Mouse (Mus musculus): ENCODE measurements around the gene Fbxl14. TPM values are rescaled to one million over a fixed set of nuclear protein-coding genes. Genes with fewer than 3 reads are reported as not detected.
A peak's percentile ranks its signal among the peaks of the same experiment; 100 is the strongest.

Fbxl14 gene
- polyA plus RNA-seq, 1 experiment from 2014 or later: 7.5 TPM

GRCm38 (mm10) chr6:119485486-119485885 lies 6.0 kb downstream of the Fbxl14 start:
- Histone ChIP-seq H3K27ac (replicated peaks; ENCODE audit: low read depth, low read length) (no peak overlapping the region), H3K4me1 (ENCODE audit: control insufficient read depth, insufficient read depth, low read length) (peaks cover 13% of the 10 kb centered on the region)
- peak; percentile 80 for DNase-seq (ENCODE audit: low spot score)

DNA sequence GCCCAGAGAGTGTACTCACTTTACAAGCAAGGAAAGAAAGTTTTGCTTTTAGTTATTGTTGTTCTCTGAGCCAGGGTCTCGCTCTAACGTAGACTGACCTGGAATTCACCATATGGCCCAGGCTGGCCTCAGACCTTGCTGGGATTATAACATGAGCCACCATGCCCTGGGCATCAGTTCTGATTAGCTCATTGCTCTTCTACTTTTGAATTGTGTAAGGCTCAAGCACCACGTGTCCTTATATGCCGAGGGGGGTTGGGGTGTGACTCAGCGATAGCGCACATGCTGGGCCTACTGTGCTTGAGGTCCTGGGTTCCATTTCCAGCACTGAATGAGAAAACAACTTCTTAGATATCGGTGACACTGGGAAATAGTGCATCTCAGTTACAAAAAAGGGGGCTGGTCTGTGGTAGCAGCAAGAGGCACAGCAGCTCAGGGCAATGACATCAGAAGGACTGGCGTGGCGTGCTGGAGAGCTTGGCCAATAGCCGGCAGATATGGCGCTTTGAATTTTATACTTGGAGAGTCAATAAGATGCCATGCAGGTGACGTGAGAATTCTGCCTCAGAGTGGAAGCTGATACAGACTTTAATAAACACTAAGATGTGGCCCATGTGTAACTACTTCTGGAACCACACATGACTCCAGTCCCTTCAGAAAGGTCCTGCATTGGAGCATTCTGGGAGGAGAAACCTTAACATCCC lies 7.1 kb downstream of the Fbxl14 start:
- DNase-seq (ENCODE audit: low spot score) (no peak), ATAC-seq (ENCODE audit: low read depth) (no peak)
- H3K27me3 ChIP-seq (replicated peaks; ENCODE audit: control insufficient read depth, insufficient read depth, low read length): no peaks in the 10 kb centered on the region
- no peak overlapping the region for H3K9ac ChIP-seq (ENCODE audit: low read depth, low read length)
- peaks cover 16% of the 10 kb centered on the region for H3K36me3 ChIP-seq (ENCODE audit: control insufficient read depth, insufficient read depth, low read length)
- H3K4me1 ChIP-seq (ENCODE audit: control insufficient read depth, insufficient read depth, low read length): peaks cover 19% of the 10 kb centered on the region
- no peak overlapping the region for H3K4me3 ChIP-seq (ENCODE audit: low read depth, low read length)
- H3K9me3 ChIP-seq (ENCODE audit: control insufficient read depth, low read length): no peaks in the 10 kb centered on the region
- 79% methylated on average over 12 of the region's 12 CpGs for WGBS
- no peak overlapping the region for H3K27ac ChIP-seq (replicated peaks; ENCODE audit: low read depth, low read length)
- H3K4me2 ChIP-seq (ENCODE audit: low read depth, low read length): no peak overlapping the region

More at GRCm38 (mm10) chr6:119485486-119485885, 6.0 kb downstream of the Fbxl14 start:
- ATAC-seq (ENCODE audit: low read depth): no peak
- H3K27me3 ChIP-seq (replicated peaks; ENCODE audit: control insufficient read depth, insufficient read depth, low read length): no peaks in the 10 kb centered on the region
- peaks cover 20% of the 10 kb centered on the region for H3K36me3 ChIP-seq (ENCODE audit: control insufficient read depth, insufficient read depth, low read length)
- no peak overlapping the region for H3K4me2 ChIP-seq (ENCODE audit: low read depth, low read length)
- no peaks in the 10 kb centered on the region for H3K9me3 ChIP-seq (ENCODE audit: control insufficient read depth, low read length)
- 8% methylated on average over 2 of the region's 2 CpGs for WGBS
- no peak overlapping the region for H3K9ac ChIP-seq (ENCODE audit: low read depth, low read length)
- H3K4me3 ChIP-seq (ENCODE audit: low read depth, low read length): no peak overlapping the region

GRCm38 (mm10) chr6:119487085-119487458 lies 7.6 kb downstream of the Fbxl14 start:
- peaks cover 17% of the 10 kb centered on the region for H3K4me1 ChIP-seq (ENCODE audit: control insufficient read depth, insufficient read depth, low read length)
- no peaks in the 10 kb centered on the region for H3K9me3 ChIP-seq (ENCODE audit: control insufficient read depth, low read length)
- H3K27me3 ChIP-seq (replicated peaks; ENCODE audit: control insufficient read depth, insufficient read depth, low read length): no peaks in the 10 kb centered on the region
- WGBS: 86% methylated on average over 7 of the region's 7 CpGs
- no peak overlapping the region for H3K4me3 ChIP-seq (ENCODE audit: low read depth, low read length)
- H3K27ac ChIP-seq (replicated peaks; ENCODE audit: low read depth, low read length): no peak overlapping the region
- H3K9ac ChIP-seq (ENCODE audit: low read depth, low read length): no peak overlapping the region
- no peak overlapping the region for H3K4me2 ChIP-seq (ENCODE audit: low read depth, low read length)
- peaks cover 16% of the 10 kb centered on the region for H3K36me3 ChIP-seq (ENCODE audit: control insufficient read depth, insufficient read depth, low read length)
- DNase-seq (ENCODE audit: low spot score) (no peak), ATAC-seq (ENCODE audit: low read depth) (no peak)

DNA sequence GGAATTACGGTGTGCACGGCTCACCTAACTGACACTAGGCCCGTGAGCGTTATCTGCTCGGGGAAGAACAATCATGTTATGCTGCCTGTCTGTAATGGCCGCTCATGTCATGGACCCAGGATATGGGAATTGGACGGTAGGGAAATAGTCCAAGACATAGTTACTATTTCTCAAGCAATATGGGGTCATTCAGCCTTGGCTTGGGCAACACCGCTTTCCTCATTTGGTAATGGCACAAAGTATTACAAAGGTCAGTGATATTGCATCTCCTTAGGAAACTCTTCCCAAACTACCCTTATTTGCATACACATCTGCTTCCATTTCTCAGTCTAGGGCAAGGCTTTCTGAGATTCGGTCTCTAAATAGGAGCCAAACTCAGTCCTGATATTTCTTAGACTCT lies 8.2 kb downstream of the Fbxl14 start:
- Histone ChIP-seq H3K27me3 (replicated peaks; ENCODE audit: control insufficient read depth, insufficient read depth, low read length) (no peaks in the 10 kb centered on the region), H3K36me3 (ENCODE audit: control insufficient read depth, insufficient read depth, low read length) (peaks cover 16% of the 10 kb centered on the region), H3K4me3 (ENCODE audit: low read depth, low read length) (no peak overlapping the region), H3K4me2 (ENCODE audit: low read depth, low read length) (no peak overlapping the region), H3K9ac (ENCODE audit: low read depth, low read length) (no peak overlapping the region), H3K27ac (replicated peaks; ENCODE audit: low read depth, low read length) (no peak overlapping the region), H3K4me1 (ENCODE audit: control insufficient read depth, insufficient read depth, low read length) (peaks cover 16% of the 10 kb centered on the region), H3K9me3 (ENCODE audit: control insufficient read depth, low read length) (no peaks in the 10 kb centered on the region)
- WGBS: 80% methylated on average over 9 of the region's 9 CpGs
- DNase-seq (ENCODE audit: low spot score): no peak
- ATAC-seq (ENCODE audit: low read depth): no peak

DNA sequence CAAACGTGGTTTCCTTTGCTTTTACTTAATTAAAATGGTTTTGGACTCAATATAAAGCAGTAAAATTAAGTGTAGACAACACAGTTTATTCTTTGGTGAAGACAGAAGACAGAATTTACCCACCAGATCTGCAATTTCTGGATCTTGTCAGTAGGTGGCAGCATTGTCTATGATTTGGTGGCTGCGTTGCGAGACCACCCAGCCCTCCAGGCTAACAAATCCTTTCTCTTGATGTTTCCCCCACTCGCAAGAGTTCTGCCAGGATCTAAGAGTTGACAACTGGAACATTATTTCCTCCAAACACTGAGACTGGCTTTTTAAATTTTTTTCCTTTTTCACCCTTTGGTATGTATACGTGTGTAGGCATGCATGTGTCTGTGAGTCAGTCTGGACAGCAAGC lies 10.3 kb downstream of the Fbxl14 start:
- no peak overlapping the region for H3K4me3 ChIP-seq (ENCODE audit: low read depth, low read length)
- H3K27ac ChIP-seq (replicated peaks; ENCODE audit: low read depth, low read length): no peak overlapping the region
- no peaks in the 10 kb centered on the region for H3K36me3 ChIP-seq (ENCODE audit: control insufficient read depth, insufficient read depth, low read length)
- peak overlapping the region; percentile 44 for H3K4me2 ChIP-seq (ENCODE audit: low read depth, low read length)
- peak overlapping the region; percentile 35; the same call in 1 of the 2 replicates for H3K9ac ChIP-seq (ENCODE audit: low read depth, low read length)
- no peaks in the 10 kb centered on the region for H3K9me3 ChIP-seq (ENCODE audit: control insufficient read depth, low read length)
- peak; percentile 80 for DNase-seq (ENCODE audit: low spot score)
- peak; percentile 45; the same call in 1 of the 2 replicates for ATAC-seq (ENCODE audit: low read depth)
- WGBS: 5% methylated on average over 5 of the region's 5 CpGs
- H3K4me1 ChIP-seq (ENCODE audit: control insufficient read depth, insufficient read depth, low read length): peaks cover 12% of the 10 kb centered on the region
- no peaks in the 10 kb centered on the region for H3K27me3 ChIP-seq (replicated peaks; ENCODE audit: control insufficient read depth, insufficient read depth, low read length)

GRCm38 (mm10) chr6:119490549-119490948 lies 11.1 kb downstream of the Fbxl14 start:
- H3K9ac ChIP-seq (ENCODE audit: low read depth, low read length): no peak overlapping the region
- no peak overlapping the region for H3K27ac ChIP-seq (replicated peaks; ENCODE audit: low read depth, low read length)
- peak overlapping the region; percentile 9; the same call in 1 of the 2 replicates for H3K4me3 ChIP-seq (ENCODE audit: low read depth, low read length)
- ATAC-seq (ENCODE audit: low read depth): no peak
- no peak for DNase-seq (ENCODE audit: low spot score)
- H3K4me2 ChIP-seq (ENCODE audit: low read depth, low read length): peak overlapping the region; percentile 44
- H3K27me3 ChIP-seq (replicated peaks; ENCODE audit: control insufficient read depth, insufficient read depth, low read length): no peaks in the 10 kb centered on the region
- peaks cover 12% of the 10 kb centered on the region for H3K4me1 ChIP-seq (ENCODE audit: control insufficient read depth, insufficient read depth, low read length)
- H3K36me3 ChIP-seq (ENCODE audit: control insufficient read depth, insufficient read depth, low read length): no peaks in the 10 kb centered on the region
- 20% methylated on average over 11 of the region's 11 CpGs for WGBS
- no peaks in the 10 kb centered on the region for H3K9me3 ChIP-seq (ENCODE audit: control insufficient read depth, low read length)

DNA sequence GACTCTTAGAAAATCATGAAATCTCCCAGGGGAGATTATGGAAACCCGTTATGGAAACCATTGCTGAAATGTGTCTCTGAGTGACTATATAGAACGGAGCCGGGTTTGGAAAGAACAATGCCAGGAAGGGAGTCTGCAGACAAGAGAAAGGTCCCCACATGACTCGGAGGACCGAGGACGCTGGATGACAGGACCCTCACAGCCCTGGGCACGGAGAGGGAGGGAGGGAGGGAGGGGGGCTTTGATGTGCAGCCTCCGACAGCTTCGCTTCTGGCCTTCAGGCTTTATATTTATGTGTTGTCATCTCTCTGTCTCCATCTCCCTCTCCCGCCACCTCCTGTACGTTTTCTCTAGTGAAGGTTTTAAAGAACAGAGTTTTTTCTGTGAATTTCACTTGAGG lies 11.5 kb downstream of the Fbxl14 start:
- H3K9ac ChIP-seq (ENCODE audit: low read depth, low read length): no peak overlapping the region
- H3K27me3 ChIP-seq (replicated peaks; ENCODE audit: control insufficient read depth, insufficient read depth, low read length): no peaks in the 10 kb centered on the region
- no peak for ATAC-seq (ENCODE audit: low read depth)
- peak overlapping the region; percentile 44 for H3K4me2 ChIP-seq (ENCODE audit: low read depth, low read length)
- no peaks in the 10 kb centered on the region for H3K9me3 ChIP-seq (ENCODE audit: control insufficient read depth, low read length)
- H3K4me3 ChIP-seq (ENCODE audit: low read depth, low read length): 0 out of 2 replicates have a peak overlapping the region, but pooled peaks have one; percentile 9
- WGBS: 30% methylated on average over 11 of the region's 11 CpGs
- no peaks in the 10 kb centered on the region for H3K36me3 ChIP-seq (ENCODE audit: control insufficient read depth, insufficient read depth, low read length)
- DNase-seq (ENCODE audit: low spot score): no peak
- H3K27ac ChIP-seq (replicated peaks; ENCODE audit: low read depth, low read length): no peak overlapping the region
- peaks cover 12% of the 10 kb centered on the region for H3K4me1 ChIP-seq (ENCODE audit: control insufficient read depth, insufficient read depth, low read length)

DNA sequence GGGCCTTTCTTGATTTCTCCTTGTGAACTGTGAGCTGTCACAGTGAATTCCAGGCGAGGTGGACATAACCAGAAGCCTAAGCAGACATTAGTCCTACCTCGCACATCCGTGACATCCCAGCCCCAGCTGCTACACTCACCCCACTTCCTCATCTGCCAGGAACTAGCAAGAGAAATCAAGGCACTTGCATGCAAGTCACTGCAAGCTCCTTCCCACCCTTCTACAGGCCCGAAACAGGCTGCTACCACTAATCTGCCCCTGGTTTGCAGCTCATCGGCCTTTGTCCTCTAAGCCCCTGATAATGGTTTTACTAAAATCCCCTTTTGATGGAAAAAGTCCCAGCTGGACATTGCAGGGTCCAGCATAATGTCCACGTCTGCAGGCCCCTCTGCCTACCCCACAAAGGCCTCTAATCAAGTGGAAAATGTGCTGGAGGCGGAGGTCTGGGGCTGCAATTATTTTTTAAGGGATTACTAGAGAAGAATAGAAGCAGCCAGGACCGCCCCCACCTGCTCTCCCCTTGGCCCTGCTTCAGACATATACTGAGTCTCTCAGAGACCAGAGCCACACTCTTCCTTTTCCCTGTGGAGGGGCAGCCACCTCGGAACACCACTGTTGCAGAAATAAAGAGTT lies 12.6 kb downstream of the Fbxl14 start:
- Histone ChIP-seq H3K4me2 (ENCODE audit: low read depth, low read length) (no peak overlapping the region), H3K4me3 (ENCODE audit: low read depth, low read length) (no peak overlapping the region), H3K27ac (replicated peaks; ENCODE audit: low read depth, low read length) (no peak overlapping the region), H3K9me3 (ENCODE audit: control insufficient read depth, low read length) (no peaks in the 10 kb centered on the region), H3K36me3 (ENCODE audit: control insufficient read depth, insufficient read depth, low read length) (no peaks in the 10 kb centered on the region), H3K4me1 (ENCODE audit: control insufficient read depth, insufficient read depth, low read length) (peaks cover 12% of the 10 kb centered on the region), H3K27me3 (replicated peaks; ENCODE audit: control insufficient read depth, insufficient read depth, low read length) (no peaks in the 10 kb centered on the region), H3K9ac (ENCODE audit: low read depth, low read length) (no peak overlapping the region)
- peak; percentile 23; the same call in 1 of the 2 replicates for ATAC-seq (ENCODE audit: low read depth)
- WGBS: 51% methylated on average over 9 of the region's 9 CpGs
- DNase-seq (ENCODE audit: low spot score): no peak

DNA sequence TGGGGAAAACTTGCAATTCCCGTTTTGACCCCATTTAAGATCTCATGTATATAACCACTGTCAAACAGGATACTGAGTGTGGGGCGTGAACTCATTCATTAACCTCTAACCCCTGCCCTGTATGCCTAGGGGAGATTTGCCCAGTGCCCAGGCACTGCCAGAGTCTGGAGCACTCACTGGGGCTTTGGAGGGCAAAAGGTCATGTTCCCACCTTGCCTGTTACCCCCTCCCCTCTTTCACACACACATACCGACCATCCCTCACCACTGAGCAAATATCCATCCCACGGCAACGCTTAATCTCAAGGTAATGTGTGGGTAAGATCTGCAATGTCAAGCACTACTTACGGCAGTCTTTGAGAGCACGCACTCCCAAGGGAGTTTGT lies 13.2 kb downstream of the Fbxl14 start:
- Histone ChIP-seq H3K4me2 (ENCODE audit: low read depth, low read length) (no peak overlapping the region), H3K4me3 (ENCODE audit: low read depth, low read length) (no peak overlapping the region), H3K27ac (replicated peaks; ENCODE audit: low read depth, low read length) (no peak overlapping the region), H3K36me3 (ENCODE audit: control insufficient read depth, insufficient read depth, low read length) (no peaks in the 10 kb centered on the region), H3K9ac (ENCODE audit: low read depth, low read length) (no peak overlapping the region), H3K4me1 (ENCODE audit: control insufficient read depth, insufficient read depth, low read length) (peaks cover 12% of the 10 kb centered on the region), H3K9me3 (ENCODE audit: control insufficient read depth, low read length) (no peaks in the 10 kb centered on the region), H3K27me3 (replicated peaks; ENCODE audit: control insufficient read depth, insufficient read depth, low read length) (no peaks in the 10 kb centered on the region)
- ATAC-seq (ENCODE audit: low read depth): no peak
- 44% methylated on average over 7 of the region's 7 CpGs for WGBS
- no peak for DNase-seq (ENCODE audit: low spot score)

Data from embryonic facial prominence, embryonic 14.5 days (tissue).